Mouse (Mus musculus) spleen, adult 10 weeks (tissue): Measurements from ENCODE around the gene Efna5. TPM values are rescaled to one million over a fixed set of nuclear protein-coding genes. Genes with fewer than 3 reads are reported as not detected.

Experiments
- polyA plus RNA-seq: library from polyadenylated mRNA; stranded (reverse); fragments of 350-450 nt; fragmentation: Illumina TruSeq; extraction: RNeasy Lipid Tissue Mini Kit (QIAGEN cat#74804); gene quantifications from one replicate; pipeline ENCODE4 v1.2.3, GENCODE M21; 2015; ENCODE audit warnings: low replicate concordance; ENCODE audit not compliant: insufficient read depth

Efna5 gene
- polyA plus RNA-seq, result 0.33 TPM

GRCm38 (mm10) chr17:62881176-62881790 is at the start of gene Efna5:
Gene Efna5 (minus strand): TSS chr17:62881317.

